Mouse (Mus musculus) CH12.LX (cell line): Measurements from ENCODE around the gene Scgb1b7. TPM values are rescaled to one million over a fixed set of nuclear protein-coding genes. Genes with fewer than 3 reads are reported as not detected.
"Not testable (repeated sequence)": the region's sequence is repeated elsewhere in the genome, so short reads cannot be mapped to it uniquely, and the experiment has no call there.

ENCODE experiments used
- DNase-seq: peaks from one replicate; pipeline ENCODE4 v3.0.0-alpha.2; 2013; ENCODE audit errors: extremely low read depth
- H3K27ac ChIP-seq: 2 replicates; pipeline ENCODE4 v1.5.1; 2012; ENCODE audit warnings: low read depth, mild to moderate bottlenecking, control low read depth, moderate library complexity; ENCODE audit not compliant: insufficient read depth
- H3K27me3 ChIP-seq: replicated peaks from 2 replicates; pipeline ENCODE3; 2012; ENCODE audit warnings: inconsistent platforms
- H3K36me3 ChIP-seq, 2 experiments: replicated peaks in 1 of 2; 2 replicates each; pipeline versions ENCODE3 to v1.6.1; 2012; ENCODE audit warnings: inconsistent platforms in 1 of 2, low read length in 1 of 2, mild to moderate bottlenecking in 1 of 2, mixed read lengths in 1 of 2, moderate library complexity in 1 of 2; ENCODE audit not compliant: control insufficient read depth in 1 of 2, insufficient read depth in 1 of 2
- H3K4me1 ChIP-seq, 2 experiments: 2 replicates each; pipeline ENCODE4 v1.6.1; 2012; ENCODE audit warnings: inconsistent platforms in 1 of 2, moderate library complexity in 1 of 2; ENCODE audit not compliant: insufficient read depth in 2 of 2, control insufficient read depth in 1 of 2
- H3K4me2 ChIP-seq: 2 replicates; pipeline ENCODE4 v1.6.1; 2012; ENCODE audit warnings: low read depth, mild to moderate bottlenecking, control low read depth; ENCODE audit not compliant: poor library complexity, insufficient read depth, severe bottlenecking
- H3K4me3 ChIP-seq, 3 experiments: fragments of 150-350 bp in 1 of 3; sonication (generic) in 1 of 3; replicated peaks in 1 of 3; 2 replicates each; pipeline versions ENCODE3 to v1.5.1; 2011 to 2012; ENCODE audit warnings: low read depth in 2 of 3, low read length in 2 of 3, mild to moderate bottlenecking in 2 of 3, moderate library complexity in 2 of 3, control low read depth in 1 of 3, improper control_type of control experiment in 1 of 3, inconsistent platforms in 1 of 3, mixed read lengths in 1 of 3; ENCODE audit not compliant: poor library complexity in 1 of 3
- H3K79me2 ChIP-seq: replicated peaks from 2 replicates; pipeline ENCODE4 v1.6.1; 2012; ENCODE audit warnings: mild to moderate bottlenecking, moderate library complexity; ENCODE audit not compliant: control insufficient read depth, poor library complexity, insufficient read depth, severe bottlenecking; ENCODE audit errors: extremely low read depth
- H3K9ac ChIP-seq: 2 replicates; pipeline ENCODE4 v1.6.1; 2012; ENCODE audit warnings: low read depth, mild to moderate bottlenecking, control low read depth, moderate library complexity; ENCODE audit not compliant: insufficient read depth
- H3K9me3 ChIP-seq: replicated peaks from 2 replicates; pipeline ENCODE3; 2012; ENCODE audit warnings: low read length, inconsistent platforms, mixed read lengths
- dilution Hi-C: fragments of 300-500 bp; cut with MboI; formaldehyde crosslinking; loops from 2 replicates; pipeline ENCODE4 v1.14.3; 2020; ENCODE audit warnings: low sequenced_read_pairs; ENCODE audit not compliant: extremely low pct_unique_long_range_greater_than_20kb, extremely low pct_ligation_motif_present
- in situ Hi-C: fragments of 300-500 bp; cut with MboI; formaldehyde crosslinking; loops from 3 replicates; pipeline ENCODE4 v1.14.3; 2019; ENCODE audit warnings: low sequenced_read_pairs, low pct_ligation_motif_present, low pct_unique_long_range_greater_than_20kb, mixed read lengths
- polyA plus RNA-seq: library from polyadenylated mRNA; unstranded; fragments of >175 nt; gene quantifications from 2 replicates; pipeline ENCODE4 v1.2.1, GENCODE M21; 2012; ENCODE audit warnings: low read depth; ENCODE audit not compliant: insufficient read length
- total RNA-seq, 2 experiments: library from RNA; depleted of rRNA; stranded (reverse); fragments of 300-350 nt in 1 of 2; fragments of >200 nt in 1 of 2; gene quantifications; 2 replicates each; pipeline ENCODE4 v1.2.3; 2012 to 2014

Scgb1b7 gene
- total RNA-seq (2012; rRNA removed) (not detected in 2 replicates), total RNA-seq (2014; rRNA removed) (not detected in 2 replicates), polyA plus RNA-seq (not detected in 2 replicates)

DNA sequence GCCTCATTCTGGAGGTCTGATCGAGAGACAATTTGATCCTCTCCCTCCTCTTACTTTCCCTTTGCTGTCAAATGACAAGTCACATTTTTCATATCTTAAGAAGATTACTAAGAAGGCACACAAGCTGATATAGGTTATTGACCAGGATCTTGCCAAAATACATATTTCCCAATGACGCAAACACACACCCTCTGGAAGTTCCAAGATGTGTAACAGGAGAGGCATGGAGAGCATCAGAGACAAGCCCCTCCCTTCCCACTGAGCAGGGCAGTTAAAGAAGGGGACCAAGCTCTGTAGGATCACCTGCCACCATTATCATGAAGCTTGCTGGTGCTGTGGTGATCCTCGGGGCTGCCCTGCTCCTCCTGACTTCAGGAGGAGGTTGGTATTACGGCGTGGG, at the start of gene Scgb1b7:
Scgb1b7 (plus strand) TSS at position 301 of the 400 bp plus-strand sequence.
- dilution Hi-C loops, H3K36me3 ChIP-seq, H3K27ac ChIP-seq, H3K4me3 ChIP-seq, H3K9me3 ChIP-seq, H3K79me2 ChIP-seq, H3K4me1 ChIP-seq, H3K9ac ChIP-seq, H3K27me3 ChIP-seq, in situ Hi-C loops, H3K4me2 ChIP-seq, DNase-seq: not testable (repeated sequence)

DNA sequence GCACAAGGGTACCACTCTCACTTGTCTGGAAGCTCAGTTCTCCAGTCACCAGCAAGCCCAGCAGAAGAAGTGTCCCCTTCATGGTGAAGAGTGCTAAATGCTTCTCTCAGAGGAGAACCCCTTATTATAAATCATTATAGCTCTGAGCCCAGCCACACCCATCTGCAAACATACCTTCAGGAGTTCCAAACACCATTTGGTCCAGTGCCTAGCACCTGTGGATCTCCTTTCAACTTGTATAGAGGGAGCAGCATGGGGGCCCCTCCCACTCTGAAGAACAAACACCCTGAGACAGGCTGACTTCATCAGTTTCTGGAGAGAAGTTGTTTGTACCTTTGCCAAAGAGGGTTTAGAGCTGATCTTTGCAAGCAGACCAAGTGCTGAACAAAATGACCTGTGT, 6.8 kb upstream of the Scgb1b7 start, which contains the start of gene Scgb2b7:
Scgb2b7 (minus strand) TSS at position 101 of the 400 bp plus-strand sequence.
- H3K4me2 ChIP-seq, H3K79me2 ChIP-seq, H3K27ac ChIP-seq, H3K9ac ChIP-seq, H3K4me3 ChIP-seq, H3K4me1 ChIP-seq, dilution Hi-C loops, H3K9me3 ChIP-seq, H3K27me3 ChIP-seq, in situ Hi-C loops, DNase-seq, H3K36me3 ChIP-seq: not testable (repeated sequence)

Other genes starting within 250 kb of the Scgb1b7 start
- gene Scgb2b7, start 6.9 kb upstream of the Scgb1b7 start, total RNA-seq (2012; rRNA removed), result not detected in 2 replicates
- not detected in 2 replicates for gene Scgb2b7, start 6.9 kb upstream of the Scgb1b7 start, total RNA-seq (2014; rRNA removed)
- not detected in 2 replicates for gene Scgb2b7, start 6.9 kb upstream of the Scgb1b7 start, polyA plus RNA-seq